Mouse (Mus musculus) skeletal muscle tissue, adult 2 months (tissue): ENCODE measurements around the gene Dnmt3b.
"Not testable (repeated sequence)": the region's sequence is repeated elsewhere in the genome, so short reads cannot be mapped to it uniquely, and the experiment has no call there.

Source experiments
- DNase-seq: peaks from one replicate; pipeline ENCODE4 v3.0.0-alpha.2; 2012; ENCODE audit warnings: low read depth, low spot score

The Dnmt3b gene

GRCm38 (mm10) chr2:153633259-153633658 is 16.0 kb upstream of the Dnmt3b start:
- DNase-seq = no peak

- DNase-seq = no peak
Measured at GRCm38 (mm10) chr2:153638977-153639680, 10.1 kb upstream of the Dnmt3b start.

- DNase-seq = no peak
Measured at GRCm38 (mm10) chr2:153642496-153642895, 6.8 kb upstream of the Dnmt3b start.

- DNase-seq = no peak
Measured at GRCm38 (mm10) chr2:153642999-153643398, 6.3 kb upstream of the Dnmt3b start.

- DNase-seq = no peak
Measured at GRCm38 (mm10) chr2:153648773-153649297, 415 bp upstream of the Dnmt3b start.

- no peak for DNase-seq
Measured at GRCm38 (mm10) chr2:153650014-153650687, 901 bp downstream of the Dnmt3b start.

- DNase-seq = no peak
Measured at GRCm38 (mm10) chr2:153651681-153652080, 2.4 kb downstream of the Dnmt3b start.

- not testable (repeated sequence) for DNase-seq
Measured at GRCm38 (mm10) chr2:153657659-153658058, 8.4 kb downstream of the Dnmt3b start.

- DNase-seq = no peak
Measured at GRCm38 (mm10) chr2:153660616-153661015, 11.4 kb downstream of the Dnmt3b start.

- DNase-seq = no peak
Measured at GRCm38 (mm10) chr2:153665401-153665800, 16.2 kb downstream of the Dnmt3b start.

GRCm38 (mm10) chr2:153668754-153669376 is 19.6 kb downstream of the Dnmt3b start:
- DNase-seq = peak; percentile 24

- no peak for DNase-seq
Measured at GRCm38 (mm10) chr2:153670111-153670510, 20.9 kb downstream of the Dnmt3b start.

- no peak for DNase-seq
Measured at GRCm38 (mm10) chr2:153672619-153673018, 23.4 kb downstream of the Dnmt3b start.

GRCm38 (mm10) chr2:153675364-153675763 is 26.1 kb downstream of the Dnmt3b start:
- DNase-seq = not testable (repeated sequence)

GRCm38 (mm10) chr2:153676944-153677343 is 27.7 kb downstream of the Dnmt3b start:
- no peak for DNase-seq

GRCm38 (mm10) chr2:153677550-153677949 is 28.3 kb downstream of the Dnmt3b start:
- no peak for DNase-seq

GRCm38 (mm10) chr2:153679959-153680358 is 30.7 kb downstream of the Dnmt3b start:
- DNase-seq = no peak

GRCm38 (mm10) chr2:153693413-153693812 is 44.2 kb downstream of the Dnmt3b start:
- DNase-seq = not testable (repeated sequence)

- no peak for DNase-seq
Measured at GRCm38 (mm10) chr2:153694462-153695085, 45.3 kb downstream of the Dnmt3b start.

GRCm38 (mm10) chr2:153696352-153696751 is 47.1 kb downstream of the Dnmt3b start, which contains the start of gene Dnmt3c:
Gene Dnmt3c, plus strand, starts transcription at chr2:153696652.
- no peak for DNase-seq

- DNase-seq = no peak
Measured at GRCm38 (mm10) chr2:153703389-153703788, 54.1 kb downstream of the Dnmt3b start.
